Mouse (Mus musculus) cerebellum, adult 11-12 months (tissue): ENCODE measurements around the gene Chmp1a.
"Not testable (repeated sequence)": the region's sequence is repeated elsewhere in the genome, so short reads cannot be mapped to it uniquely, and the experiment has no call there.

Source experiments
- DNase-seq: peaks from one replicate; pipeline ENCODE4 v3.0.0; 2022

The Chmp1a gene

DNA sequence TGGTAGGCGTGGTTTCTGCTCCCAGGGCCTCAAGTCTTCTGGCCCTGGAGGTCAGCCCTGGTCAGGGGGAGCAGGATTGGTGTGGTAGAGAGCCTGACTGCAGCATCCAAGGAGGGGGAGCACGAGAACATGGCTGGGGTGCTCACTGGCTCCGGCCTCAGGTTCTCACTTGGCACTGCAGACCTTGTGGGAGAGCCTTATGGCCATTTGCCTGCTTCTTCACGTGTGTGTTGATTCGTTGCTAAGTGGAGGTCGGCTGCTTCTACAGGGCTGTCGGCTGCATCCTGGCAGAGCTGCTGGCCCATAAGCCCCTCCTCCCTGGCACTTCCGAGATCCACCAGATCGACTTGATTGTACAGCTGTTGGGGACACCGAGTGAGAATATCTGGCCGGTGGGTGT, 17.8 kb upstream of the Chmp1a start:
- DNase-seq, result not testable (repeated sequence)

DNA sequence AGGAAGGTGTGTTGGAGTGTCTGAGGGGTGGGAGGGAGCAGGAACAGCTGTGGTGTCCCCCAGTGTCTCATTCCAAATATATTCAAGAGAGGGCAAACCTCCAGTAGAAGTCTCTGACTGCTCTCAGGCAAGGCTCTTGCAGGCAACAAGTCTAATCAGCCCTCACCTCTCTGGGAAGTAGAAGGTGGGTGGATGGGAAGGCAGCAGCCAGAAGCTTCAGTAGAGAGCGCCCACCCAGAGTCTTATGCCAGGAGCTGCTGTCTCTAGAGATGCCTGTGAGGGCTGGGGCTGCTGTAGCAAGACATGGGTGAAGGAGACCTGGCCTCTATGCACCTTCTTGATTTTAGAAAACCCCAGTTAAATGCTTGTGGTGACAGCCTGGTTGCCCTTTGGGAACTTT, 15.9 kb upstream of the Chmp1a start:
- DNase-seq, result no peak

DNA sequence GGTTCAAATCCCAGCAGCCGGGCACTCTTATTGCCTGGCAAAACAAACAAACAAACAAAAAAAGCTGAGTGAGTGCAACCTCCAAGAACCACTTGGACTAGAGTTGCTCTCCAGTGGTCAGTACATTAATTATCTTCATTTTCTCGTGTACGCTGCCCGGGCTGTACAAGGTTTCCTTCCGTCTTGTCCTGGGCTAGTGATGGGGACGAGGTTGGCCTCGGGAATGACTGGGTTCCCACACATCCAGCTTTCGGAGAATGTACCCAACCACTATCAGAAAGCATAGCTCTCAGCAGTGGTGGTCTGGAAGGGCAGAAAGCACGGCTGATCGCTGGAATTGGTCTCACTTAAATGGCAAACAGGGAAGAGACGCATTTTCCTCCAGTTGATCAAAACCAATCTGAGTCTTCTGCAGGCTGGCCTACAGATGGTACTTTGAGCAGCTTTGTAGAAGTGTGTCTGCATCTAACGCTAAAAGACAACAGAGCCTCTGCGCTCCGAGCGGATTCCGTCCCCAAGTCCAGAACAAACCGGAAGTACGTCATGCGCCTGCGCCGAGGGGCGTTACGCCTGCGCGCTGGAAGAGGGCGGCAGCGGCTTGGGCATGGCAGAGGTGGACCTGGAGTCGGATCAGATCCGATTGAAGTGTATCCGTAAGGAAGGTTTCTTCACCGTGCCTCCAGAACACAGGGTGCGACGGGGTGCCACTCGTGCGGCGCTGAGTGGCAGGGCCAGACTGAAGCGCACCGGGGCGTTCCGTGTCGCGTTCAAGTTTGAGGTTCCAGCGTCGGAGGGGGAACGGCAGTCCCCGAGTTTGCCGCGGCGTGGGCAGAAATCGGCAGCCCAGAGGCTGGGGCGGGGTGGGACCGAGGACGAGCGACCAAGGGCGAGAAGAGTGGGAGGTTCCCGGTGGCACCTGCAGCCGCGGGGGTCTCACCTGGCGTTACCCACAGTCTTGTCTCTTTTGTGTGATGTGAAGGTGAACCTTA, 12.0 kb upstream of the Chmp1a start, which contains the start of gene Cdk10:
TSS of gene Cdk10 (plus strand) at position 565 of the 989 bp plus-strand sequence.
- peak; percentile 91 for DNase-seq

DNA sequence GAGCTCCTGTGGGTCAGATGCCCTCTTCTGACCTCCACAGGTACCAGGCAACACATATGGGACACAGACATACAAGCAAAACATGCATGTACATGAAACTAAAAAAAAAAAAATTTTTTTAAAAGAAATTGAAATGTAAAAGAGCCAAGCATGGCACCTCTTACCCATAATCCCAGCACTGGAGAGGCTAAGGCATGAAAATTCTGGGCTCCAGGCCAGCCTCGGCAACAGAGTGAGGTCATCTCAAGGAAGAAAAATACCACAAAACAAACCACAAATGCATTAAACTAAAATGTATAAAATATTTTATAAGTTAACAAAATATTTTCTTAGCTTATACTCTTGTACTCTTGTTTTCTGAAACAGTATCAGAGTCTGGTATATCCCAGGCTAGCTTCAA, 8.4 kb upstream of the Chmp1a start:
- no peak for DNase-seq

DNA sequence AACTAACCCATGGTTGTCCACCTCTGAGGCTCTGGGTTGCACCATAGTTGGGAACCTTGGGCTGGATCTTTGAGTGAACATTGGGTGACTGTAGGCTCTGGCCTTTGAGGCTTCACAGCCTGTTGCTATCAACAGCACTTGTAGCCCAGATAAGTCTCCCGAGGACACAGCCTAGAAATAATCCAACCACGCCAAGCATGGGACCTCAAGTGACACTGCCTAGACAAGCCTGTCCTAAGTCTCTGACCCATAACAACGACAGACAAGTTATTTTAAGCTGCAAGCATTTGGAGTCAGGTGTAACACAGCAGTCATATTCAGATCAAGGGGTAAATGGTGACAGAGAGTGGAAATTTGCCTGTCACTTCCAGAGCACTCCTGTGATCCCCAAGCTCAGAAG, 2.9 kb upstream of the Chmp1a start:
- DNase-seq, result no peak

DNA sequence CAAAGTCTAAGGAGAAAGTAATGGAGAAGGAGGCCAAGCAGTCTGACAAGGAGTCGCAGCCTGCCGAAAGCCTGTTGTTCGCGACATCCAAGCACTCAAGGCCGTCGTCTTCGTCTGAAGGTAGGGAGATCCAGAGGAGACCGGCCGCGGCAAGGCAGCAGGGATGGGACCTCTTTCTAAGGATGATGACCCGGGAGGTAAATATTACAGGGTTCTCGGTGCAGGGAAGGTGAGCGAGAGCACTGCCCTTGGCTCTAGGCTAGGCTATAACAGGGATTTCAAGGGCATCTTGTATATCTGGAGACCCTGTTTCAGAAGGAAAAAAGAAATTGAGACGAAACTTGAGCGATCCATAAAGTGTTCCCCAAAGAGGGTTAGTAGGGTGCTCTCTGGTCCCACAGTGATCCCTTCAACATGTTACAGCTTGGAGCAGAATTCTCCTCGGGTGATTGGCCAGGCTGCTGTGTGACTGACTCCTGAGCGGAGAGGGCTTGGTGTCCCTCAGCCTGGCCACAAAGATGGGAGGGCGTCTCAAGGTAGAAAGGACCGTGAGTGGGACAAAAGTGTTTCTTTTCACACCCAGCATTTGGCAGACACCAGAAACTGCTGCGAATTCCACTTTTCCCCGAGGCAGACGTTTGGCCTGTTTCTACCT, 682 bp upstream of the Chmp1a start:
- DNase-seq, result no peak

DNA sequence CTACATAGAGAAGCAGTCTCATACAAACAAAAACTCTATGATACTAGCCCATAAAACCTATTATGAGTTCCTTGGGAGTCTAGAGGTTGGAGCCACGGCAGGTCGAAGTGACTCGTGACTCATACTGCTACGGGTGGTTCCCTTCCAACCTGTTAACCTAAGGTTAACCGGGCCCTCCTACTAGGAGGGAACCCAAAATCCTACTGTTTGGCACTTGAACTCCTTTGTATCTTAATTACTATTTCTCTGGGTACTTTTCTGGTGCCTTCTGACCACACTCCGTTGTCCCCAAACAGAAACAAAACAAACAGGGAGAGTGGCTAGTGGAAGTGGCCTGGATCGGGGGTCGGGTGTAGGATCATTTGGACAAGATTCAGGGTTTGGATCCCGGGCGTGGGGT, 687 bp downstream of the Chmp1a start:
- no peak for DNase-seq

DNA sequence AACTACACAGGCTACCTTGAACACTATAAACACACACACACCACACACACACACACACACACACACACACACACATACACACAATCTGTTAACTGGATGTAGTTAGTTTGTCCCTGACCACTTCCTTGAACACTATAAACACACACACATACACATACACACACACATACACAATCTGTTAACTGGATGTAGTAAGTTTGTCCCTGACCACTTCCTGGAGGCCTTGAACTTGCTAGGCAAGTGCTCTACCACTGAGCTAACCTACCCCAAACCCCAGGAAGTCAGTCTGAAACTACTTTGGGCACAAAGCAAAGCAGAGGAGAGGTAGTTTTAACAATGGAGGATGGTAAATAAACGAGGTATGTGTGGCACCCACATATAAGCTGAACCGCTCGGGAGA, 9.0 kb downstream of the Chmp1a start:
- DNase-seq, result no peak

DNA sequence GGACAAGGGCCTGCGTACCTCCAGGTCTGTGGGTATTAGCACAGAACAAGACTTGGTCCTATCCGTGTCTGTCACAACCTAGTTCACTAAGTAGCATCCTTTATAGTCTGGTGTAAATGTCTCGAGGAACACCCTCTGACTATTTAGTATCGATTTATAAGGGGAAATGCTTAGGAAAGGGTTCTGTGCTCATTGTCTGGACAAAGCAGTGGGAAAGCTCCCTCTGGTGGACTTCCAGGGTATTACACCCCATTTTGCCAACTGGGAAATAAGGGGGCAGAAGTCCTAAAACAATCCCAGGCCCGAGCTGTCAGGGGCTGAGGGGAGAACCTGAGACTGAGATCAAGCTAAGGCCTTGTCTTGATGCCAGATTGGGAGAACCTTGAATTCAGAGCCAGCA, 10.3 kb downstream of the Chmp1a start:
- DNase-seq, result peak; percentile 39

DNA sequence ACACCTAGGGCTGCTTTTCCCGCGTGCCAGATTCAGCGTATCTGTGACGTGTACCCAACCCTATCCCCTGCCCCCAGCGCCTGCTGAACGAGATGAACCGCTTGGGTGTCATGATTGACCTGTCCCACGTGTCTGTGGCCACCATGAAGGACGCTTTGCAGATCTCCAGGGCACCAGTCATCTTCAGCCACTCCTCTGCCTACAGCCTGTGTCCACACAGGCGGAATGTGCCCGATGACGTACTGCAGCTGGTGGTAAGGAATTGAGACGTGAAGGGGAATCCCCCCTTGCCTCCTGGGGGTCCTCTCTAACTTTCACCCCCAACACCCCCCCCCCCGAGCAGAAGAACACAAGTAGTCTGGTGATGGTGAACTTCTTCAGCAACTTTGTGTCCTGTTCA, 12.7 kb downstream of the Chmp1a start:
- DNase-seq, result no peak

DNA sequence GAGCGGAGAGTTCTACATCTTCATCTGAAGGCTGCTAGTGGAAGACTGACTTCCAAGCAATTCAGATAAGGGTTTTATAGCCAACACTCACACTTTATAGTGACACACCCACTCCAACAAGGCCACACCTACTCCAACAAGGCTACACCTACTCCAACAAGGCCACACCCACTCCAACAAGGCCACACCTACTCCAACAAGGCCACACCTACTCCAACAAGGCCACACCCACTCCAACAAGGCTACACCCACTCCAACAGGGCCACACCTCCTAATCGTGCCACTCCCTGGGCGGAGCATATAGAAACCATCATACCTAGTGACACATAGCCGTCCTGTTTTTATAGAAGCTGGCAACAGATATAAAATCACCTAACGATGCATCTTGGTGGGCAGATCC, 15.5 kb downstream of the Chmp1a start:
- DNase-seq, result not testable (repeated sequence)

DNA sequence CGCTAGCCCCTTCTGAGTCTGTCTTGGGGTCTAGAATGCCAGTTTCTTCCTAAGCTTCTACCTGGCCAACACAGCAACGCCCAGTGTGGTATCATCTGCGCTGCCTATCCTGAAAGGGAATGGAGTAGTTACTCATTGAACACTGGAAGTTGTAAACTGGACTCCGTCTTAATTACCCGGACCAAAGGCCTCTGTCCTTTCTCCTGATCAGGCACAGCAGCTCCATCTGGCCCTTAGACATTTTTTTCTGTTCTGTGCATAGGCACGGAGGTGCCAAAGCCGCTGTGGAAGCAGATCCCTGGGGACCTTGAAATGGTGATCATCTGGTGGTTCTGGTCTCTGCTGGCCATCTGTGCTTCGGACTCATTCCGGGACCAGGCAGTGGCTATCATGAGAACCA, 18.8 kb downstream of the Chmp1a start:
- no peak for DNase-seq

DNA sequence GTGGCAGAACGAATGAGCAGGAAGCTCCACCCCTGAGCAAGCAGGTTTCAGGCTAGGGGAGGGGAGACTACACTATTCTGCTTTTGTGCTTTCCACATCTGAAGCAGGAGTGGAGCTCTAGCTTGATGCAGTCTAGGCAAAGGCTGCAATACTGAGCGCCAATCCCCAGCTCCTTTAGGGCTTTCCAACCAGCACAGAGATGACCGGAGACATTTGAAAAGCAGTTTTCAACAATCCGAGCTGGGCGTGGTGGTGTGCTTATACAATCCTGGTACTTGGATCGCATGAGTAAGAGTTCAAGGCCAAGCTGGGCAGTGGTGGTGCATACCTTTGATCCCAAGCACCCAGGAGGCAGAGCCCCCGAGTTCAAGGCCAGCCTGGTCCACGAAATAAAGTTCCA, 20.7 kb downstream of the Chmp1a start:
- DNase-seq, result no peak

DNA sequence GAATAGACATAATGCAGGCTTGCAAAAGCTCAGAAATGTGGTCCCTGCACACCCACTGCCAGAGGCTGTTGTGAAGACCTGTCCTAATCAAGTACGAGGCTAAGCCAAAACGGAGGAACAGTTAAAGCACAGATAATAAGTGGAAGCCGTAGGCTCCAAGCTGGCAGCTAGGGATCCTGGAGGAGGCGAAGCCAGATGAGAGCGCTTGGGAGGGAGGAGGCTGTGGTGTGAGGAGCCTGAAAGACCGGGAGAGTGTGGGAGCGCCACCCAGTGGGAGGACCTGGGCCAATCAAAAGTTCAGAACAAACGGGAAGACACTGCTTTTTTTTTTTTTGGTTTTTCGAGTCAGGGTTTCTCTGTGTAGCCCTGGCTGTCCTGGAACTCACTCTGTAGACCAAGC, 21.9 kb downstream of the Chmp1a start:
- DNase-seq, result no peak

DNA sequence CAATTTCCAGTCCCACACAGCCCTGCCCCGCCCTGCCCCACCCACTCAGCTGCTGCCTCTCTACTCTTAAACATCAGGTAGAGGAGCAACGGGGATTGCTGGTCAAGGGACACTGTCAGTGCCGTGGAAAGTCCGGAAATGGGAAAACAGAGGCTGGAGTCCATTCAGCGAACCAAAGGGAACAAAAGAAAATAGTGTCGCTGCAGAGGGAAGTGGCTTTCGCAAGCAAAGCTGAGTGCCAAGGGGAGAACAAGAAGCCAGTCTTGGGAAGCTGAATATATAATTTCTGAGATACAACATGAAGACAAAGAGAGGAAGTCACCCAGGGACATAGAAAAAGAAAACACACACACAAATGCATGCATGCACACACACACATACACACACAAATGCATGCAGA, 23.7 kb downstream of the Chmp1a start:
- no peak for DNase-seq

DNA sequence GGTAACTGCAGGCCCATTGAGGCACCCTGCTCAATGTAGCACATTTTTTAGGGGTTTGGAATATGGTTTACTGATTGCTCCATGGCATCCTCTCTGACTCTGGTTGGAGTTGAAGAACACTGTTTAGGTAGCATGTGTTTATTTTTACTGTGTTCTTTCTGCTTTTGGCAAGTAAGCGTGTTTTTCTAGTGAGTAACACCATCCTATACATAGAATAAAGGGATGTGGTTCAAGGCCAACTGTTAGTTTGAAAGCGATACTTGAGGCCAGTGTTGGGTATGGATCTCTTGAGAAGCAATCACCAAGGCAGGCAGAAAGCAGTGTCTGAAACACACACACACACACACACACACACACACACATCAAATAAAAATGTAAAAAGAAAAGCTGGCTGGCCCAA, 24.6 kb downstream of the Chmp1a start:
- DNase-seq, result no peak

DNA sequence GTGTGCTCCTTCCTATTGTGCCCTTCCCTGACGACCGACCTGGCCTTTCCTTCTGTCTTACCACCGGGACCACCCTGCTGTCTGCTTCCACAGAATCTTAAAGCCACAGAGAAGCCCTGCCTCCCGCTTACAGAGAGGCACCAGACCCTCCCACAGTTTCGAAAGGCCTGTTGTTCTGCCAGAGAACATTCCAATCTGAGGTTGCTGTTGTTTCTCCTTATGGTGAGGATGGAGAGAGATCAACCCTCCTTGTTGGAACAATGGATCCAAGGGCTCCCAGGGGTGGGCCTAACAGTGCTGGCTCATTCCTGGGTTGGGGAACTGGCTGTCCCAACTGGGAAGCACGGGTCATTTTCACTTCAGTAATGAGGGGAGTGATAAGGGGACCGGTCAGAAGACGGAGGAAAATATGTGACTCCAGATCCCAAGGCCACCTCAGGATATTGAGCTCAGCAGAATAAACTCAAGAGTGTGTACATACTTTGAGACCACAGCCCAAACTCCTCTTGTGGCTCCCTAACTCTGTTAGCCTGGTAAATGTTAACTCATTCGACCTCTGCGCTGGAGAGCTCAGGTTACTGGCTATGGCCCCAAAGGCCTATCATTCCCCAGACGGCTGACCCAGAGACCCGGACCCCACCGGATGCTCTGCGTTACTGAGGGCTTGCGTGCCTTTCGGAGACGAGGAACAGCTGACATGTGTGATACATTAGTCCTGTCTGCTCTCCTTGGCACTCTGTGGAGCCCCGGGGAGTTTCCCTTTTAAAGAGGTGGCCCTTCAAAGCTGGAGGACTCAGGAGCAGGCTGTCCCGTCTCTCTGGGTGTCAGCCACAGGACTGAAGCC, 26.8 kb downstream of the Chmp1a start, which contains the start of gene Dpep1:
TSS of gene Dpep1 (plus strand) at position 677 of the 844 bp plus-strand sequence.
- DNase-seq, result no peak

DNA sequence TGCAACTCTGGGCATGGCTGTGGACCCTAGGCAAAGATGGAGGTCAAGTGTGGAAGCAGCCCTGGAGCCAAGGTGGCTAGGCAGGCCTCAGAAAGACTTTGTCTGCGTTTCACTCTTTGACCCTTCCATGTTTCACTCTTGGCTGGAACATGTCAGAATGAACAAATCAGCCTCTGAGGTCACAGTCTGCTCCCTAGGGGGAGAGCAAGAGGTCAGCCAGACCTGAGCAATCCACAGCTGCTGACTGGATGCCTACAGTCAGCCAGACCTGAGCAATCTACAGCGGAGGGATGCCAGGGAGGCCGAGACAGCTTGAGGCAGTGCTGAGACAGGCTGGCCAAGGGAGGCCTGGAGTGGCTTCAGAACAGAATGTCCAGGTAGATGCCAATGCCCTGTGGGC, 31.2 kb downstream of the Chmp1a start:
- no peak for DNase-seq

DNA sequence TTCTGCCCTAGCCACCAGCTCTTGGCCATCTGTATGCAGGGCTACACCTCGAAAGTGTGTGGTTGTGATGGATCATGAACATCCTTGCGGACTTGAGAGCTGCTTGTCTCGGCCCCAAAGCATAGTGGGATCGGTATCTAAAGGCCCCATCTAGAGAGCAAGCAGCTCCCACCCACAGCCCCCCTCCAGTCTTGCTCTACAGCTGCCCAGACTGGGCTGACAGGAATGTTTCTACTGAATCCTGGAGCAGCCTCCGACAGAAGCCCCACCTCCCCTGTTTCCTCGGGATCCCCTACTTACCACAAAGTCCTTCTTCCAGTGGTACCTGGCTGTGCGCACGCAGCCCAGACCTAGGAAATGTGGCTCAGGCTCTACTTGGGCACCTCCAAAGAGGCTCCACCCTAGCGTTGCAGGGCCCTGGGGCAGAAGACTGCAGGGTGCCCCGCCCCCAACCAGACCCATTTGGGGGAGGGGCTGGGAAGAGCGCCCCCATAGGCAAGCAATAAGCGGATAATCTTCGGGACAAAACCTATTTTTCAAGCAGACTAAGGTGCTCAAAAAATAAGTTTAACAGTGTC, 54.6 kb downstream of the Chmp1a start, which contains the start of gene Sult5a1:
TSS of gene Sult5a1 (minus strand) at position 428 of the 578 bp plus-strand sequence.
- no peak for DNase-seq

DNA sequence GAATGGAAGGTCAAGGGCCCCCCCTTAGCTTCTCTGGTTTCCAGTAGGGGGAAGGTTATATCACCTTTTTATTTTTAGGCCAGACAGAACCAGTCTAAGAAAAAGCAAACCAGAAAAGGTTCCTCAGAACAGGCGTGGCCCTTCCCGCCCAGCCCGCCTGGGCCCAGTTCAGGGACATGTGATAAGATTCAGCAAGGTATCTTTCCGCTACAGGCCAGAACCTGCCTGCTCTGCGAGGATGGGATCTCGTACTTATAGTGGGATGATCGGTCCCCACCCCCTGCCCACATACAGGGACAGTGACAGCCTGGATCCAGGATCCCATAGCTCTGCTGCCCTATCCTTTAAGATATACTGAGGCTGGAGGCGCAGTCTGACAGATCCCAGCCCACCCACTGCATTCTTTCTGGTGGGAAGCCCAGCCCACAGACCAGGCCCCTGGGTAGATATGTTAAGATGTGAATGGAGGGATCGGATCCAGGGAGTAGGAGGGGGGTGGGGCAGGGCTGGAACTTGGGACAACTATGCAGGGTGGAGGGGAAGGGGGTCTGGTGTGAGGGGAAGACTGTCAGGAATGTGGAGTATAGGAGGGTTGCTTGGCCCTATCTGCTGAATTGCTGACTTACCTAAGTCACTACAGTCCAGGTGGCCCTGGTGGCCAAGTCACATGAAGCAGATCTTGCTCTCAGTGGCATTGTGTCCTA, 56.3 kb downstream of the Chmp1a start:
- DNase-seq, result no peak

DNA sequence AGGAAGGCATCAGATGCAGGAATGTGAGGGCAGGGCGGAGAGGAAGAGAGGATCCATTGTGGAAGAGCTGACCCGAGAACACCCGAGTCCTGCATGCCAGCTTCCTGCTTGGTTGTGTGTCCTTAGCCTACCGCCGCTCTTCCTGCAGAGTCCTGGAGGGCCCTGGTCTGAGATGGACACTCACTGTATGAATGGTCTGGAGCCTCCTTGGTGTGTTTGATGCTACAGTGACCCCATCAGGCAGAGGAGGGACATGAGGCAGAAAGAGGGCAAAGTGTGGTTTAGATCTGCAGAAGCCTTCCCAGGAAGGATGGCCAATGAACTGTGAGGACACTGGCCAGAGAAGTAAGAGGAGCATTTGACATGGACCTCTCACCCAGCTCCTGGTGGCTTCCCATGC, 57.4 kb downstream of the Chmp1a start:
- no peak for DNase-seq
